ENCODE assay signal across 8 mouse cellular contexts in genomic region chr14:60414691-60415090, GRCm38 (mm10). TPM values are rescaled to one million over a fixed set of nuclear protein-coding genes. Genes with fewer than 3 reads are reported as not detected.
DNase-seq lines count a peak whose midpoint lies in the region; ATAC-seq and TF ChIP-seq lines count a peak whose summit lies in the region.
"Had no signal": no experiment of that assay in that cellular context is flagged by ENCODE, and none has a peak within 500 bp of the region (broad histone marks: within the 10 kb centered on the region; RNA-seq: fewer than 3 reads in every experiment).

No protein-coding gene starts in this region.

- H3K36me3 ChIP-seq in limb, embryonic 14.5 days (ENCODE audit: control insufficient read depth, insufficient read depth, low read length), result no peaks in the 10 kb centered on the region

- WGBS in limb, embryonic 14.5 days, result 53% methylated on average over 8 of the region's 8 CpGs

- ATAC-seq in limb, embryonic 14.5 days (ENCODE audit: low FRiP score, low read depth), result no peak; the same call in 1 of the 2 replicates

- no peak overlapping the region for H3K4me2 ChIP-seq in limb, embryonic 14.5 days (replicated peaks; ENCODE audit: low read depth, low read length, severe bottlenecking)

- DNase-seq in brain, adult 2 months (ENCODE audit: low read depth, low spot score), result peak; percentile 93
- DNase-seq in frontal cortex, postnatal 36 days (ENCODE audit: low spot score in 2 of 2), result peak; percentile 80 to 89
- peak; percentile 55 for DNase-seq in limb, embryonic 14.5 days (ENCODE audit: low spot score)
- DNase-seq in telencephalon, adult 2 months (ENCODE audit: low read depth, low spot score), result peak; percentile 85
- DNase-seq in kidney, postnatal 14 days, result no peak
- no peak for DNase-seq in ovary, postnatal 10 days (ENCODE audit: low spot score)

- H3K9ac ChIP-seq in limb, embryonic 14.5 days (ENCODE audit: low read depth, low read length, severe bottlenecking), result no peak overlapping the region

- H3K27me3 ChIP-seq in limb, embryonic 14.5 days (ENCODE audit: control insufficient read depth, insufficient read depth, low read length), result no peaks in the 10 kb centered on the region

- peak overlapping the region; percentile 26 for H3K4me3 ChIP-seq in brown adipose tissue, adult 24 weeks (ENCODE audit: insufficient read depth, low read depth, low read length)
- no peak overlapping the region for H3K4me3 ChIP-seq in limb, embryonic 14.5 days (replicated peaks; ENCODE audit: low read length)

- H3K4me1 ChIP-seq in brown adipose tissue, adult 24 weeks (ENCODE audit: control insufficient read depth, insufficient read depth, insufficient read length, low read length), result no peaks in the 10 kb centered on the region
- H3K4me1 ChIP-seq in limb, embryonic 14.5 days (ENCODE audit: control insufficient read depth, insufficient read depth, low read length), result peaks cover 10% of the 10 kb centered on the region

- no peak for TF ChIP-seq POLR2A in limb, embryonic 14.5 days (IDR thresholded peaks at IDR 0.05; ENCODE audit: borderline replicate concordance, extremely low read depth, insufficient read depth, insufficient read length)

- H3K27ac ChIP-seq in brown adipose tissue, adult 24 weeks (replicated peaks; ENCODE audit: low read depth, low read length), result peak overlapping the region; percentile 22; the same call in 1 of the 2 replicates
- H3K27ac ChIP-seq in limb, embryonic 14.5 days (replicated peaks; ENCODE audit: low read depth, low read length), result peak overlapping the region; percentile 63
- H3K27ac ChIP-seq: kidney, postnatal 0 days had no signal

- no peaks in the 10 kb centered on the region for H3K9me3 ChIP-seq in limb, embryonic 14.5 days (ENCODE audit: control insufficient read depth, low read length)

RNA-seq across cellular contexts. Expression of gene Amer2, which starts 41.6 kb away (rescaled TPM):
- not detected in 2 replicates for polyA plus RNA-seq in brown adipose tissue, adult 24 weeks (2012; ENCODE audit: insufficient read depth, insufficient read length, missing spikeins)
- 0.87 and 0.89 TPM in 2 replicates for polyA plus RNA-seq in limb, embryonic 14.5 days (2012; rRNA removed)
- 0.58 and 1.00 TPM in 2 replicates for polyA plus RNA-seq in limb, embryonic 14.5 days (2014; fragmentation: Nextera tagmentation; extraction: Ambion mirVana)

Comparison
In these comparisons a context has a peak if more than half of its experiments do, and no peak if none do; other contexts are left out.
1. DNase-seq: peak in brain, adult 2 months (single experiment), frontal cortex, postnatal 36 days (2 of 2), limb, embryonic 14.5 days (single experiment) and telencephalon, adult 2 months (single experiment); none in kidney, postnatal 14 days (single experiment) and ovary, postnatal 10 days (single experiment).